Mouse (Mus musculus) cerebellum, postnatal 10 days (tissue): ENCODE data around the gene Nup188.

ENCODE experiments used
- DNase-seq, 2 experiments: peaks; one replicate each; pipeline ENCODE4 v3.0.0; 2021; ENCODE audit warnings: mixed read lengths in 2 of 2

Gene Nup188

GRCm38 (mm10) chr2:30257699-30258460, 28.3 kb upstream of the Nup188 start:
- DNase-seq = no peak

GRCm38 (mm10) chr2:30258600-30258999, 27.6 kb upstream of the Nup188 start:
- no peak for DNase-seq

GRCm38 (mm10) chr2:30259131-30260064, 26.8 kb upstream of the Nup188 start:
- DNase-seq = peak in 1 of 2 experiments; percentile 46

- DNase-seq = no peak
These were observed 25.0 kb upstream of the Nup188 start for GRCm38 (mm10) chr2:30261064-30261736.

- DNase-seq = peak; percentile 64 to 69
These were observed 24.0 kb upstream of the Nup188 start for GRCm38 (mm10) chr2:30261921-30262839.

GRCm38 (mm10) chr2:30262840-30263441, 23.3 kb upstream of the Nup188 start:
- peak; percentile 93 to 94 for DNase-seq

GRCm38 (mm10) chr2:30263811-30264210, 22.4 kb upstream of the Nup188 start:
- no peak for DNase-seq

- peak in 1 of 2 experiments; percentile 32 for DNase-seq
These were observed 21.3 kb upstream of the Nup188 start for GRCm38 (mm10) chr2:30264671-30265519.

GRCm38 (mm10) chr2:30265767-30266253, 20.4 kb upstream of the Nup188 start, which contains the start of gene Phyhd1:
TSS of gene Phyhd1 (plus strand) at chr2:30266203.
- DNase-seq = peak; percentile 76 to 78

- DNase-seq = peak; percentile 75 to 82
These were observed 19.7 kb upstream of the Nup188 start for GRCm38 (mm10) chr2:30266392-30266941.

GRCm38 (mm10) chr2:30267466-30267865, 18.7 kb upstream of the Nup188 start:
- no peak for DNase-seq

- DNase-seq = no peak
These were observed 17.8 kb upstream of the Nup188 start for GRCm38 (mm10) chr2:30268371-30268770.

GRCm38 (mm10) chr2:30269241-30269990, 16.8 kb upstream of the Nup188 start:
- no peak for DNase-seq

- DNase-seq = peak; percentile 82 to 86
These were observed 16.1 kb upstream of the Nup188 start for GRCm38 (mm10) chr2:30270134-30270533.

GRCm38 (mm10) chr2:30280743-30281142, 5.5 kb upstream of the Nup188 start, which contains the start of gene Gm28038:
TSS of gene Gm28038 (plus strand) at chr2:30281043.
- no peak for DNase-seq

GRCm38 (mm10) chr2:30281651-30282050, 4.5 kb upstream of the Nup188 start:
- no peak for DNase-seq

GRCm38 (mm10) chr2:30283193-30283592, 3.0 kb upstream of the Nup188 start:
- DNase-seq = no peak

GRCm38 (mm10) chr2:30285004-30285403, 1.2 kb upstream of the Nup188 start:
- DNase-seq = no peak
